10 mouse cellular contexts compared by ENCODE assay signal in the genomic region with DNA sequence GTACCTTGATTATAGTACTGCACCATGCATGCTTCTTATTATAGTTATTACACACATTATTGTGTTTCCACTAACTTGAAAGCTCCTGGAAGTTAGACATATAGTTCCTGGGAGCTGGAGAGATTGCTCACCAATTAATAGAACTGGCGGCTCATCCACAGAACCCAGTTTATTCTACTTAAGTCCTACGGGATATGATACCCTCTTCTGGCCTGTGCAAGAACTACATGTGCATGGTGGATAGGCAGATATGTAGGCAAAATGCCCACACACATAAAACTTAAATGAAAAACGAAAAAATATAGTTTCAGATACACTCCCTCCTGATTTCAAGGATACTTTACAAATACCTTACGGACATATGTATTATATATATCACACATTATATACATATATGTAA. TPM values are rescaled to one million over a fixed set of nuclear protein-coding genes. Genes with fewer than 3 reads are reported as not detected.
A peak's percentile ranks its signal among the peaks of the same experiment; 100 is the strongest.
DNase-seq lines count a peak whose midpoint lies in the region; ATAC-seq and TF ChIP-seq lines count a peak whose summit lies in the region.
"Had no signal": no experiment of that assay in that cellular context is flagged by ENCODE, and none has a peak within 500 bp of the region (broad histone marks: within the 10 kb centered on the region; RNA-seq: fewer than 3 reads in every experiment).

No protein-coding gene starts in this region.

- no peaks in the 10 kb centered on the region for H3K4me1 ChIP-seq in lung, embryonic 14.5 days (ENCODE audit: insufficient read depth)
- no peaks in the 10 kb centered on the region for H3K4me1 ChIP-seq in lung, adult 2 months (ENCODE audit: control insufficient read depth, insufficient read depth, low read length)
- no peaks in the 10 kb centered on the region for H3K4me1 ChIP-seq in midbrain, embryonic 11.5 days (ENCODE audit: control insufficient read depth, insufficient read depth, low read length)
- H3K4me1 ChIP-seq: neural tube, embryonic 12.5 days had no signal

- no peak overlapping the region for H3K9ac ChIP-seq in lung, embryonic 14.5 days
- no peak overlapping the region for H3K9ac ChIP-seq in midbrain, embryonic 11.5 days (ENCODE audit: low read length)
- H3K9ac ChIP-seq: neural tube, embryonic 12.5 days had no signal

- no peak overlapping the region for H3K4me2 ChIP-seq in lung, embryonic 14.5 days
- no peak overlapping the region for H3K4me2 ChIP-seq in midbrain, embryonic 11.5 days
- H3K4me2 ChIP-seq: neural tube, embryonic 12.5 days had no signal

- H3K4me3 ChIP-seq in lung, embryonic 14.5 days (ENCODE audit: low read depth, low read length), result no peak overlapping the region
- no peak overlapping the region for H3K4me3 ChIP-seq in lung, adult 2 months (replicated peaks; ENCODE audit: extremely low read depth, low read depth, low read length)
- no peak overlapping the region for H3K4me3 ChIP-seq in midbrain, embryonic 11.5 days (ENCODE audit: low read depth, low read length)
- H3K4me3 ChIP-seq: erythroblast, embryonic 14.5 days; neural tube, embryonic 12.5 days had no signal

- H3K9me3 ChIP-seq in lung, embryonic 14.5 days (ENCODE audit: low read depth, low read length), result no peaks in the 10 kb centered on the region
- no peaks in the 10 kb centered on the region for H3K9me3 ChIP-seq in midbrain, embryonic 11.5 days (ENCODE audit: control insufficient read depth, low read length)
- H3K9me3 ChIP-seq: neural tube, embryonic 12.5 days had no signal

- TF ChIP-seq CTCF in lung, embryonic 14.5 days (IDR thresholded peaks at IDR 0.05; ENCODE audit: low read depth), result peak; percentile 25
- TF ChIP-seq CTCF in lung, adult 2 months (IDR thresholded peaks at IDR 0.05; ENCODE audit: insufficient read depth, low read length), result no peak

- no peak overlapping the region for H3K27ac ChIP-seq in lung, embryonic 14.5 days (ENCODE audit: low read depth)
- H3K27ac ChIP-seq in midbrain, embryonic 11.5 days (ENCODE audit: low read depth, low read length), result no peak overlapping the region
- H3K27ac ChIP-seq: neural tube, embryonic 12.5 days had no signal

- 44% methylated on average over 4 of the region's 4 CpGs for WGBS in lung, embryonic 14.5 days
- WGBS in lung, adult 2 months, result 50% methylated on average over 4 of the region's 4 CpGs
- WGBS in midbrain, embryonic 11.5 days, result 43% methylated on average over 4 of the region's 4 CpGs

- DNase-seq in embryo, embryonic 10 days (ENCODE audit: low spot score), result peak; percentile 14
- DNase-seq in embryo, embryonic 9.5 days (ENCODE audit: extremely low spot score), result no peak
- DNase-seq in lung, embryonic 14.5 days, result peak; percentile 19
- DNase-seq in lung, adult 2 months, result no peak
- DNase-seq in fibroblast of lung, adult 2 months (ENCODE audit: low read depth), result peak; percentile 2
- peak; percentile 0 for DNase-seq in mesoderm, embryonic 11.5 days (ENCODE audit: low read depth, low spot score)
- no peak for DNase-seq in MN1 (ENCODE audit: low spot score)
- no peak for DNase-seq in midbrain, embryonic 11.5 days (ENCODE audit: low spot score, missing footprints)

- no peaks in the 10 kb centered on the region for H3K36me3 ChIP-seq in lung, embryonic 14.5 days (ENCODE audit: insufficient read depth)
- no peaks in the 10 kb centered on the region for H3K36me3 ChIP-seq in midbrain, embryonic 11.5 days (ENCODE audit: control insufficient read depth, insufficient read depth, low read length)
- H3K36me3 ChIP-seq: neural tube, embryonic 12.5 days had no signal

- TF ChIP-seq POLR2A in lung, adult 2 months (IDR thresholded peaks at IDR 0.05; ENCODE audit: borderline replicate concordance, extremely low read depth, low read depth, low read length), result no peak

- no peak for ATAC-seq in lung, embryonic 14.5 days (ENCODE audit: insufficient read depth)
- no peak for ATAC-seq in midbrain, embryonic 11.5 days (ENCODE audit: low FRiP score)

- H3K27me3 ChIP-seq in lung, embryonic 14.5 days (ENCODE audit: insufficient read depth, low read length), result no peaks in the 10 kb centered on the region
- no peaks in the 10 kb centered on the region for H3K27me3 ChIP-seq in midbrain, embryonic 11.5 days (ENCODE audit: control insufficient read depth, insufficient read depth, low read length)
- H3K27me3 ChIP-seq: neural tube, embryonic 12.5 days had no signal

RNA-seq across cellular contexts. Expression of a gene that starts 36.5 kb away (rescaled TPM):
- not detected in 2 replicates for polyA plus RNA-seq in lung, embryonic 14.5 days (2014; fragmentation: Nextera tagmentation; extraction: Ambion mirVana)
- 0.42 TPM in 1 of 2 replicates, not detected in the other for polyA plus RNA-seq in lung, adult 2 months (2012; rRNA removed)
- polyA plus RNA-seq in midbrain, embryonic 11.5 days (2014; fragmentation: Nextera tagmentation; extraction: Ambion mirVana), result not detected in 2 replicates
- polyA plus RNA-seq: erythroblast, embryonic 14.5 days; neural tube, embryonic 12.5 days had no signal

Comparison
In these comparisons a context has a peak if more than half of its experiments do, and no peak if none do; other contexts are left out.
1. DNase-seq: peak in embryo, embryonic 10 days (single experiment), lung, embryonic 14.5 days (single experiment), fibroblast of lung, adult 2 months (single experiment) and mesoderm, embryonic 11.5 days (single experiment); none in embryo, embryonic 9.5 days (single experiment), lung, adult 2 months (single experiment), MN1 (single experiment) and midbrain, embryonic 11.5 days (single experiment).